Mouse (Mus musculus) C2C12 (cell line): ENCODE results near the gene Hes5. TPM values are rescaled to one million over a fixed set of nuclear protein-coding genes. Genes with fewer than 3 reads are reported as not detected.
A peak's percentile ranks its signal among the peaks of the same experiment; 100 is the strongest.

ENCODE experiments used
- H3K27me3 ChIP-seq: one replicate; pipeline ENCODE4 v1.6.1; 2011; ENCODE audit not compliant: control insufficient read depth, insufficient read depth, insufficient read length
- H3K36me3 ChIP-seq: one replicate; pipeline ENCODE4 v1.6.1; 2011; ENCODE audit not compliant: control insufficient read depth, insufficient read depth
- H3K4me3 ChIP-seq: one replicate; pipeline ENCODE4 v1.5.1; 2011; ENCODE audit warnings: mild to moderate bottlenecking, control low read depth; ENCODE audit not compliant: poor library complexity, insufficient read depth, severe bottlenecking
- H3K79me2 ChIP-seq: one replicate; pipeline ENCODE4 v1.6.1; 2011; ENCODE audit not compliant: control insufficient read depth, insufficient read depth
- H3K79me3 ChIP-seq: one replicate; pipeline ENCODE4 v1.6.1; 2011; ENCODE audit warnings: low read depth, control low read depth
- H3ac ChIP-seq: one replicate; pipeline ENCODE3; 2011; ENCODE audit warnings: low read depth; ENCODE audit not compliant: control insufficient read depth, insufficient read length
- CEBPB ChIP-seq: IDR thresholded peaks from one replicate; pipeline ENCODE4 v1.6.1; 2011; ENCODE audit warnings: low read depth, mild to moderate bottlenecking, control low read depth, moderate library complexity
- CTCF ChIP-seq: IDR thresholded peaks from one replicate; pipeline ENCODE4 v1.5.1; 2011; ENCODE audit not compliant: control insufficient read depth, insufficient read depth, insufficient read length
- FOSL1 ChIP-seq: IDR thresholded peaks from one replicate; pipeline ENCODE4 v1.8.0; 2011; ENCODE audit warnings: mild to moderate bottlenecking, low read length; ENCODE audit not compliant: poor library complexity, insufficient read depth, severe bottlenecking
- MAX ChIP-seq: IDR thresholded peaks from one replicate; pipeline ENCODE4 v1.6.1; 2011; ENCODE audit warnings: mild to moderate bottlenecking, control low read depth
- MYOD1 ChIP-seq: IDR thresholded peaks from one replicate; pipeline ENCODE4 v1.6.1; 2011; ENCODE audit warnings: low read depth; ENCODE audit not compliant: control insufficient read depth, insufficient read length
- MYOG ChIP-seq: IDR thresholded peaks from one replicate; pipeline ENCODE4 v1.6.1; 2011; ENCODE audit not compliant: control insufficient read depth, insufficient read length; ENCODE audit errors: extremely low read depth
- USF1 ChIP-seq: IDR thresholded peaks from one replicate; pipeline ENCODE4 v1.6.1; 2011; ENCODE audit warnings: low read depth, mild to moderate bottlenecking, control low read depth, moderate library complexity
- polyA plus RNA-seq: library from polyadenylated mRNA; unstranded; fragments of >200 nt; fragmentation: generic; extraction: Trizol; gene quantifications from one replicate; pipeline ENCODE4 v1.2.1, GENCODE M21; 2012; ENCODE audit warnings: missing spikeins

The Hes5 gene
- polyA plus RNA-seq, 1 experiment: not detected

GRCm38 (mm10) chr4:154986096-154986495, 25.4 kb downstream of the Hes5 start:
- peaks cover 3% of the 10 kb centered on the region for H3K36me3 ChIP-seq
- H3K4me3 ChIP-seq: no peak overlapping the region
- peaks cover 47% of the 10 kb centered on the region for H3K27me3 ChIP-seq
- H3K79me2 ChIP-seq: no peaks in the 10 kb centered on the region
- peak overlapping the region; percentile 28 for H3ac ChIP-seq
- H3K79me3 ChIP-seq: no peaks in the 10 kb centered on the region
- no peak for TF ChIP-seq CEBPB
- peak; percentile 73 for TF ChIP-seq CTCF

GRCm38 (mm10) chr4:154986750-154987149, 26.0 kb downstream of the Hes5 start:
- no peak for TF ChIP-seq MYOD1
- TF ChIP-seq MYOG: no peak
- Histone ChIP-seq H3K4me3 (no peak overlapping the region), H3K79me2 (no peaks in the 10 kb centered on the region)

GRCm38 (mm10) chr4:154994876-154995275, 34.2 kb downstream of the Hes5 start:
- H3K36me3 ChIP-seq: no peaks in the 10 kb centered on the region
- no peaks in the 10 kb centered on the region for H3K79me2 ChIP-seq
- TF ChIP-seq MAX (no peak), MYOG (no peak), CEBPB (no peak), CTCF (no peak), FOSL1 (no peak), USF1 (no peak), MYOD1 (no peak)
- no peak overlapping the region for H3ac ChIP-seq
- H3K79me3 ChIP-seq: no peaks in the 10 kb centered on the region
- H3K27me3 ChIP-seq: peaks cover 98% of the 10 kb centered on the region
- no peak overlapping the region for H3K4me3 ChIP-seq

More at GRCm38 (mm10) chr4:154986750-154987149, 26.0 kb downstream of the Hes5 start:
- Histone ChIP-seq H3K36me3 (no peaks in the 10 kb centered on the region), H3ac (no peak overlapping the region), H3K79me3 (no peaks in the 10 kb centered on the region), H3K27me3 (peaks cover 53% of the 10 kb centered on the region)

- Histone ChIP-seq H3K36me3 (no peaks in the 10 kb centered on the region), H3ac (no peak overlapping the region), H3K4me3 (no peak overlapping the region), H3K79me2 (no peaks in the 10 kb centered on the region), H3K27me3 (peaks cover 98% of the 10 kb centered on the region), H3K79me3 (no peaks in the 10 kb centered on the region)
- no peak for TF ChIP-seq MYOG
- TF ChIP-seq MYOD1: no peak
- no peak for TF ChIP-seq MAX
- no peak for TF ChIP-seq CEBPB
- TF ChIP-seq FOSL1: no peak
- no peak for TF ChIP-seq CTCF
Observed at GRCm38 (mm10) chr4:154996572-154997154, 35.9 kb downstream of the Hes5 start.

GRCm38 (mm10) chr4:154999379-154999778, 38.7 kb downstream of the Hes5 start:
- peaks cover 97% of the 10 kb centered on the region for H3K27me3 ChIP-seq
- no peaks in the 10 kb centered on the region for H3K36me3 ChIP-seq
- no peak for TF ChIP-seq CTCF
- TF ChIP-seq MYOD1: no peak
- no peak for TF ChIP-seq FOSL1
- no peak for TF ChIP-seq USF1
- TF ChIP-seq CEBPB: no peak
- TF ChIP-seq MYOG: no peak

GRCm38 (mm10) chr4:155005278-155005677, 44.6 kb downstream of the Hes5 start:
- peaks cover 96% of the 10 kb centered on the region for H3K27me3 ChIP-seq
- TF ChIP-seq MAX (no peak), MYOG (no peak), USF1 (no peak), CTCF (no peak), MYOD1 (no peak), CEBPB (no peak), FOSL1 (no peak)
- H3K79me2 ChIP-seq: no peaks in the 10 kb centered on the region
- H3K4me3 ChIP-seq: no peak overlapping the region
- no peaks in the 10 kb centered on the region for H3K36me3 ChIP-seq
- H3K79me3 ChIP-seq: no peaks in the 10 kb centered on the region
- no peak overlapping the region for H3ac ChIP-seq

More at GRCm38 (mm10) chr4:154999379-154999778, 38.7 kb downstream of the Hes5 start:
- H3K4me3 ChIP-seq: no peak overlapping the region
- no peak overlapping the region for H3ac ChIP-seq
- no peaks in the 10 kb centered on the region for H3K79me2 ChIP-seq
- H3K79me3 ChIP-seq: no peaks in the 10 kb centered on the region

- Histone ChIP-seq H3K79me3 (no peaks in the 10 kb centered on the region), H3ac (no peak overlapping the region), H3K4me3 (no peak overlapping the region), H3K27me3 (peaks cover 95% of the 10 kb centered on the region), H3K79me2 (no peaks in the 10 kb centered on the region), H3K36me3 (no peaks in the 10 kb centered on the region)
- TF ChIP-seq MYOD1 (no peak), CTCF (no peak), CEBPB (no peak), MYOG (no peak), USF1 (no peak), FOSL1 (no peak), MAX (no peak)
Observed at GRCm38 (mm10) chr4:155006296-155006695, 45.6 kb downstream of the Hes5 start.
